Mouse (Mus musculus) lung, postnatal 36 days (tissue): ENCODE measurements around the gene Pigc.

ENCODE experiments used
- DNase-seq: peaks from one replicate; pipeline ENCODE4 v3.0.0; 2022; ENCODE audit warnings: mixed read lengths

Pigc gene

GRCm38 (mm10) chr1:162008631-162009067, 39.7 kb downstream of the Pigc start:
- no peak for DNase-seq

DNA sequence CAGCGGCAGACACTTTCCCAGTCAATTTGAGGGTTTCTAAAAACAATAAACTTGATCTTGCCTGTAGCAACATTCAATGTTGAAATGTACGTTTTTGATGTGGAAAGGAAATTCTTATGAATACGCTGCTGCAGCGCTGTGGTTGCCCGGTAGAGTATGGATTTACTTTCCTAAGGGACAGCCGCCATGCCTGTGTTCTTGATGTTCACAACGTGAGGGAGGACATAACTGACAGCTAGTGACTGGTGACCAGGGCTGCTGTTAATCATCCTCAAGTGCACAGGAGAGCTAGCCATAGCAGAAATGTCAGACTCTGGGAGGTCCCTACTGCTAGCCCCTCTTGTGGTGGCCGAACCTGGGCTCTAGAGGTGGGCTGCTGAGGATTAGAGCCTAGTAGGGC, 40.1 kb downstream of the Pigc start:
- DNase-seq, result no peak

DNA sequence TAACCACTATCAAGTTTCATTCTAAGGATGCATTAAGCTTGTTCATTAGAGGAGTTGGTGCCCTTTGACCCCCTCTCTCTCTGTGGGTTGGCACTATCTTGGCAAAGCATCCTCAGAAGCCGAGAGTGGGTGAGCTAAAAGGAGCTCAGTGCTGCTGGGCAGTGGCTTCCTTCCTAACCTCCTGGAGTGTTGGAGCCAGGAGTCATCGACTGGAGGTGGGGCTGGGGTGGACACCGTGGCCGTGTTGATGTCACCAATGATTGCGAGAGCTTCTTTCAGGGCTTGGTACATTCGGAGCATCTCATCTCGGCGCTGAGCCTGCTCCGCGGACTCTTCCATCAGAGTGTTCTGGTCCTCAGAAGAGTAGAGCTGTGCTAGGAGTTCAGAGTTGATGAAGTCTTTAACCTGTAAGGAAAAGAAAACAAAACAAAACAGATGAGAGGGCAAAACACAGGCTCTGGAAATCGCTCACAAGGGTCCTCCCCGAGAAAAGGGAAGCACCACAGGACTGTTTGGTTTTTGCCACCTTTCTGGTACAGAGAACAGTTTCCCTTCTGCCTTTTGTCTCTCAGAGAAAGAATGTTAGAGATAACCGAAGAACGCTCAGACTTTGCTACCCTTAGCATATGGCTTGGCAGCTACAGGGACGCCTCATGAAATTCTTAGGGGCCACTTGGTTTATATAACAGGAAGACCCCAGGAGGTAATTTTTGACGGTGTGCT, 42.7 kb downstream of the Pigc start:
- DNase-seq, result no peak

GRCm38 (mm10) chr1:162013561-162013960, 44.6 kb downstream of the Pigc start:
- no peak for DNase-seq

DNA sequence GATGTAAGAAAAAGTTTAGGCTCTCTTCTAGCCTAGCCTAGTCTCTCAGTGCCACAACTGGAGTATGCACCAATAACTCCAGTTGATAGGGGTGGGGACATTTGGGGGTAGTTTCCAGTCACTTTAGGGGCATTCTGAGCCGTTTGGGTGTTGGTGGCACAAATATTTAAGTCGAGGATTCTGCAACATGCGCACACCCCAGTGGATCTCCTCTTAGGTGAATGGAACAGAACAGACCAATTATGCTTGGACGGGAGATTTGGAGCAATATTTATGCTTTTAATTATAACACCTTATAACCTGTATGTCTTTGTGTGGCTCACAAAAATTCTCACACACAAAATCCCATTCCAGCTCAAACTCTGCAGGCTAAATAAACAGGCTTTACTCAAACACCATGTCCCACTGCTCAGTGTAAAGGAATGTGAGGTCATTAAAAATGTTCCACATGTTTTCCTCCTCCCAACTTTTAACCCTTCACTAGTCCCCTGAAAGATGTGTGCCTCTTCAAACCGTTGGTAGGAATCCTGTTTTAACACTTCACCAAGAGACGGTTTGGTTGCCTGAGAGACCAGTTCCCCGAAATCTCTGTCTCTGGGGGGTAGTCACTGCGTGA, 46.4 kb downstream of the Pigc start:
- DNase-seq, result no peak

DNA sequence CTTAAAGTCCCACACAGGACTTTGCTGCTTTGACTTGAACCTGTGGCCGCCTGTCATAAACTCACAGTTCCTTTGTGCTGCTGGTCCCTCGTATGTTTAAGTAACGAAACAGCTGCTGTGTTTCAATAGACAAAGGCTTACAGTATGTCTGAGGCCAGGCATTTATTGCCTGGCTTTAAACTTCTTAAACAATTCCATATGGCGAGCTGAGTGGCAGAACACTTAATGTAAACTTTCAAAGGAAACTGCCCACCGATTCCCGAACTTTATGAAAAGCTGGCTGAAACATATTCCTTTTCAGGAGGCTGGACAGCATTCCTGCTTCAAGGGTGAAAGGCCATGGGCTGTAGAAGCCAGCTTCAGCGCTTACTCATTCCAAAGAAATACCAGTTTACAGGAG, 48.0 kb downstream of the Pigc start:
- no peak for DNase-seq

GRCm38 (mm10) chr1:162017975-162018600, 49.1 kb downstream of the Pigc start:
- DNase-seq, result no peak

GRCm38 (mm10) chr1:162018601-162018977, 49.6 kb downstream of the Pigc start:
- DNase-seq, result no peak

DNA sequence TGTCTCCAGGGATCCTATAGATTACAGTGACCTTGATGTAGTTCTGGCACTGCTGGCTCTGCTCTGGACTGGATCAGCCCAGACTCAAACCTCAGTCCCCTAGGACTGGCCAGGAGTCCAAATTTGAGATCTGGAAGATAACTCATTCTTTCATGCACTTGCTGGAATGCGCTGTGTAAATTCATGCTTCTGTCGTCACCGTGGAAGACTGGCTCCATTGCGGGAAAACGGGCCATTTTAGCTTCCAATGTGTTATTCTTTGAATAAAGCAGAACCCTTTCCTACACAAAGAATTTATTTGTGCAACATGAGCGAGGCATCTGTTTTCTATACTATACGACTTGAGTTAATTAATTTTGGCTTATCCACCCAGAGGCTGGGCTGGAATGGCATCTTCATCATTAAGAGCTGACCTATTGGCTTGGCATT, 51.3 kb downstream of the Pigc start:
- no peak for DNase-seq

DNA sequence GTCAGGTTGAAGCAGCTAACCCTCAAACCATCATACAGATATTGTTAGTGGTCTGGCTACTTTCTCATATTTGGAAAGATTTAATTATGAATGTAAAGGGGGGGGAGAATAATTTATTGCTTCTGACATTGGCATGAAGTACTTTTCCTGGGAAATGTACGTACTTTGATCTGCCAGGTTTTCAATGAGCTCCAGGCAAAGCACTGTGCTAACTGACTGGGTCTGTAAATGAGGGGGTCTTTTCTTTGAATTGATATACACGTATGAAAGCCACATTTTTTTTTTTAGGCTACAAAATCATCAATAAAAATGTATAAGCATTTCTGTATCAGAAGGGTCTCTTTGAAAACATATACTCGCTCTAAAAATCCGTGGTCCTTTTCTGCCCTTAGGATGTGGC, 51.8 kb downstream of the Pigc start:
- no peak for DNase-seq
